Mouse (Mus musculus): Measurements from ENCODE around the gene Tmem52b. TPM values are rescaled to one million over a fixed set of nuclear protein-coding genes. Genes with fewer than 3 reads are reported as not detected.
"Not testable (repeated sequence)": the region's sequence is repeated elsewhere in the genome, so short reads cannot be mapped to it uniquely, and the experiment has no call there.

Gene Tmem52b
- total and polyA plus RNA-seq, 2 experiments from 2014 or later, result not detected

- Histone ChIP-seq H3K36me3 (ENCODE audit: insufficient read depth) (no peaks in the 10 kb centered on the region), H3K4me2 (ENCODE audit: low read depth) (no peak overlapping the region), H3K27me3 (ENCODE audit: insufficient read depth, low read length) (no peaks in the 10 kb centered on the region), H3K4me3 (ENCODE audit: low read depth, low read length) (no peak overlapping the region), H3K27ac (ENCODE audit: low read depth, low read length) (no peak overlapping the region), H3K9me3 (ENCODE audit: low read length) (no peaks in the 10 kb centered on the region), H3K9ac (no peak overlapping the region), H3K4me1 (ENCODE audit: insufficient read depth) (no peaks in the 10 kb centered on the region)
- WGBS, result 87% methylated on average over 3 of the region's 3 CpGs
- DNase-seq (no peak), ATAC-seq (no peak)
- TF ChIP-seq CTCF (IDR thresholded peaks at IDR 0.05; ENCODE audit: low read depth), result no peak
Measured at GRCm38 (mm10) chr6:129497345-129498218, 14.8 kb upstream of the Tmem52b start.

DNA sequence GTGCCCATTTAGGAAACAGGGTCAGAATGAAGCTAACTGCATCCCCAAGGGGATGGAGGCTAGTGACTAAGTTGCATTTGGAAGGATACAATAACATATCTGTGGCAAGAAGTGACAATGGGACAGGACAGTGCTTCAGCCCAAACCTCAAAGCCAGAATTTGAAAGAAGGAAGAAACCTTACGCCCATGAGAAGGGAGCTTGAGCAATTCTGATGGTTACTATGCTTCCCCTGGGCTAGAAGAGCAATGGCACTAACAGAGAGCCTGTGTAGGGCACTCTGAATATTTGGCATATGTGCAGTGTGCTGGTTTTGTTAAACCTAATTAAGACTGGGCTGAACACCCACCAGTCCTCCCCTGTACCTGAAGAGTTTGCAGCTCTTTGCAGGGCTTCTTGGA is 12.8 kb upstream of the Tmem52b start:
- H3K27me3 ChIP-seq (ENCODE audit: insufficient read depth, low read length); H3K4me2 ChIP-seq (ENCODE audit: low read depth); H3K9ac ChIP-seq; H3K4me1 ChIP-seq (ENCODE audit: insufficient read depth); ATAC-seq; H3K36me3 ChIP-seq (ENCODE audit: insufficient read depth); H3K4me3 ChIP-seq (ENCODE audit: low read depth, low read length); DNase-seq; H3K27ac ChIP-seq (ENCODE audit: low read depth, low read length); H3K9me3 ChIP-seq (ENCODE audit: low read length): not testable (repeated sequence)
- 82% methylated on average over 1 of the region's 1 CpGs for WGBS

DNA sequence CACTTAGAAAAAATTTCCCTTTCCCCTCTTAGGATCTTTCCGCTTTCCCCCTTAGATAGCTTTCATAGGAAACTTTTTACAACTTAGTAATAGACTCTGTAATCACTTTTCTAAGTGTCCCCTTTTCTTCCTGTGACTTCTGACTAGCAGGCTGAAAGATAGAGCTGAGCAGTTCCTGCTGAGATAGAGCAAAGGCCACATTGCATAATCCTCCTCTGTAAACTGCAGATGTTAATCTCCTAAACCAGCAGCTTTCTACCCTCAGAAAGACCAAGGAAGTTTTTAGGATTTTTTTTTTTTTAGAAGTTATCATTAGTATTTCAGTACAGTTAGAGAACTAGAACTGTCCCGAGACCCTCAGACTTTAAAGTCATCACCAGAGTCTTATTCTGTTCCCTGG is 8.9 kb upstream of the Tmem52b start:
- ATAC-seq (no peak), DNase-seq (no peak)
- no peak overlapping the region for H3K27ac ChIP-seq (ENCODE audit: low read depth, low read length)
- no peaks in the 10 kb centered on the region for H3K27me3 ChIP-seq (ENCODE audit: insufficient read depth, low read length)
- H3K9me3 ChIP-seq (ENCODE audit: low read length), result no peaks in the 10 kb centered on the region
- H3K9ac ChIP-seq, result no peak overlapping the region
- no peaks in the 10 kb centered on the region for H3K36me3 ChIP-seq (ENCODE audit: insufficient read depth)
- H3K4me1 ChIP-seq (ENCODE audit: insufficient read depth), result no peaks in the 10 kb centered on the region
- no peak overlapping the region for H3K4me2 ChIP-seq (ENCODE audit: low read depth)
- WGBS, result 88% methylated on average over 2 of the region's 2 CpGs
- no peak overlapping the region for H3K4me3 ChIP-seq (ENCODE audit: low read depth, low read length)
- no peak for TF ChIP-seq CTCF (IDR thresholded peaks at IDR 0.05; ENCODE audit: low read depth)

DNA sequence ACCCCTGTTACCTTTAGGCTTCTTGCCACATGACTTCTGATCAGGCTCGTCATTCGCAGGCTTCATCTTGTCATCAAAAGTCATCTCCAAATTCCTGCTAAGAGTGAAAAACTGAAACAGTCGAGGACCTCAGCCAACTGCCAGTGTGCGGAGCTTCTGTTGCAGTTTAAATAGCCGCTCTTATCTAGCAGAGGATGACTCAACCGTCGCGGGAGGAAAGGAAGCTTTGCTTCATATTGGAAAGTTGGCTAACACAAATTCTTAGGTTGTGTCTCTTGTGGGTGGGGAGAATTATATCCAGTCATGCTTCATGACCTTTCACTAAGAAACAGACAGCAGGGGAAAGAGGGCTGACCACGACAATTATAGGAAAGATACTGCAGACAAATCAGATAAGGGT is 5.3 kb upstream of the Tmem52b start, which contains the start of gene Olr1:
Olr1 (minus strand) TSS at position 142 of the 400 bp plus-strand sequence.
- DNase-seq (no peak), ATAC-seq (no peak)
- Histone ChIP-seq H3K27me3 (ENCODE audit: insufficient read depth, low read length) (no peaks in the 10 kb centered on the region), H3K27ac (ENCODE audit: low read depth, low read length) (no peak within 1 kb of the TSS), H3K9ac (no peak within 1 kb of the TSS), H3K4me2 (ENCODE audit: low read depth) (no peak within 1 kb of the TSS), H3K4me1 (ENCODE audit: insufficient read depth) (no peaks in the 10 kb centered on the region), H3K36me3 (ENCODE audit: insufficient read depth) (no peaks in the 10 kb centered on the region), H3K9me3 (ENCODE audit: low read length) (no peaks in the 10 kb centered on the region), H3K4me3 (ENCODE audit: low read depth, low read length) (no peak within 1 kb of the TSS)
- no peak for TF ChIP-seq CTCF (IDR thresholded peaks at IDR 0.05; ENCODE audit: low read depth)
- 89% methylated on average over 9 of the region's 9 CpGs for WGBS

GRCm38 (mm10) chr6:129510120-129510911 is 2.0 kb upstream of the Tmem52b start:
- Histone ChIP-seq H3K27ac (ENCODE audit: low read depth, low read length) (no peak overlapping the region), H3K4me2 (ENCODE audit: low read depth) (no peak overlapping the region), H3K9ac (no peak overlapping the region), H3K4me1 (ENCODE audit: insufficient read depth) (no peaks in the 10 kb centered on the region), H3K36me3 (ENCODE audit: insufficient read depth) (no peaks in the 10 kb centered on the region), H3K27me3 (ENCODE audit: insufficient read depth, low read length) (no peaks in the 10 kb centered on the region), H3K9me3 (ENCODE audit: low read length) (no peaks in the 10 kb centered on the region), H3K4me3 (ENCODE audit: low read depth, low read length) (no peak overlapping the region)
- ATAC-seq, result no peak
- no peak for TF ChIP-seq CTCF (IDR thresholded peaks at IDR 0.05; ENCODE audit: low read depth)
- DNase-seq, result no peak
- 62% methylated on average over 6 of the region's 6 CpGs for WGBS

DNA sequence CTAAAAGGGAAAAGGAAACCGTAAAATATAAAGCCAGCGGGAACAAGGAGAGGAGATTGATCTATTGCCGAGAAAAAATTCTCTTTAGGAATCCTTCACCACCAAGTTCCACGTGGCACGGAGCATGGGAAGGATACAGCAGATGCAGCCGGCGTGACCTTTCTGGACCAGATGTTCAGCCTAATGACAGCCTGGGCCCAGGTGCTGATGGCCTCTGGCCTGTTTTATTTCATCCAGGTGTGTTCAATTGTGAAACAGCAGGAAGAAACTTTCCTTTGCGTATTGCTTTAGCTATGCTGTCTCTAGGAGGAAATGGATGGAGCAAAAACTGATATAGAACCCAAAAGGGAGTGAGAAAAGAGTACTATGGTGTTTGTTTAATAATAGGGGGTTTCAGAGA is 513 bp downstream of the Tmem52b start:
- no peak overlapping the region for H3K27ac ChIP-seq (ENCODE audit: low read depth, low read length)

DNA sequence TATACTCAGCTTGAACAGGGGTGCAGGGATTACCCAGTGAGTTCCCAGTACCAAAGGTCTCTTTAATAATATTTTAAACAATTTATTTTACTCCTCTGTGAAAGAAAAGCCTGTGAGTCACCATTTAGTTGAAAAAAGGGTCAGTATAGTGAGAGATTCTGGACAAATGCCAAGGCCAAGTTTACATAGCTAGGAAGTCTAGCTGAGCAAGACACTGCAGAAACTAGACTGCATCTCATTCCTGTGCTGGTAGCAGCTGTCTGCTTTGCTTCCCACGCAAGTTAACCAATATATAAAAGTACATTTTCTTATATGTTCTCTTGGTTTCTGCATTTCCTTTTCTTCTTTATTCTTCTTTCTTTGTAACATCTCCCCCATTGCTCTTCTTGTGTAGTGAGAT is 1.1 kb downstream of the Tmem52b start:
- no peak for DNase-seq
- no peak overlapping the region for H3K9ac ChIP-seq
- no peaks in the 10 kb centered on the region for H3K27me3 ChIP-seq (ENCODE audit: insufficient read depth, low read length)
- H3K4me3 ChIP-seq (ENCODE audit: low read depth, low read length), result no peak overlapping the region
- TF ChIP-seq CTCF (IDR thresholded peaks at IDR 0.05; ENCODE audit: low read depth), result no peak
- no peaks in the 10 kb centered on the region for H3K36me3 ChIP-seq (ENCODE audit: insufficient read depth)
- H3K4me1 ChIP-seq (ENCODE audit: insufficient read depth), result no peaks in the 10 kb centered on the region
- H3K27ac ChIP-seq (ENCODE audit: low read depth, low read length), result no peak overlapping the region
- WGBS, result 71% methylated on average over 1 of the region's 1 CpGs
- no peak for ATAC-seq
- H3K4me2 ChIP-seq (ENCODE audit: low read depth), result no peak overlapping the region
- H3K9me3 ChIP-seq (ENCODE audit: low read length), result no peaks in the 10 kb centered on the region

More for the DNA sequence above, 513 bp downstream of the Tmem52b start:
- TF ChIP-seq CTCF (IDR thresholded peaks at IDR 0.05; ENCODE audit: low read depth), result no peak
- H3K4me3 ChIP-seq (ENCODE audit: low read depth, low read length), result no peak overlapping the region
- H3K4me2 ChIP-seq (ENCODE audit: low read depth), result no peak overlapping the region
- 89% methylated on average over 8 of the region's 8 CpGs for WGBS
- ATAC-seq (no peak), DNase-seq (no peak)
- no peaks in the 10 kb centered on the region for H3K4me1 ChIP-seq (ENCODE audit: insufficient read depth)
- H3K36me3 ChIP-seq (ENCODE audit: insufficient read depth), result no peaks in the 10 kb centered on the region
- H3K9me3 ChIP-seq (ENCODE audit: low read length), result no peaks in the 10 kb centered on the region
- H3K27me3 ChIP-seq (ENCODE audit: insufficient read depth, low read length), result no peaks in the 10 kb centered on the region
- H3K9ac ChIP-seq, result no peak overlapping the region
